Mouse (Mus musculus) central nervous system, embryonic 18 days (tissue): ENCODE results near the gene Mpzl2. TPM values are rescaled to one million over a fixed set of nuclear protein-coding genes. Genes with fewer than 3 reads are reported as not detected.

Experiments used
- polyA plus RNA-seq: library from polyadenylated mRNA; depleted of rRNA; stranded (reverse); fragments of >200 nt; gene quantifications from 2 replicates; pipeline ENCODE4 v1.2.3, GENCODE M21; 2012; rRNA removed

Gene Mpzl2
- 1.6 and 4.1 TPM in 2 replicates for polyA plus RNA-seq

DNA sequence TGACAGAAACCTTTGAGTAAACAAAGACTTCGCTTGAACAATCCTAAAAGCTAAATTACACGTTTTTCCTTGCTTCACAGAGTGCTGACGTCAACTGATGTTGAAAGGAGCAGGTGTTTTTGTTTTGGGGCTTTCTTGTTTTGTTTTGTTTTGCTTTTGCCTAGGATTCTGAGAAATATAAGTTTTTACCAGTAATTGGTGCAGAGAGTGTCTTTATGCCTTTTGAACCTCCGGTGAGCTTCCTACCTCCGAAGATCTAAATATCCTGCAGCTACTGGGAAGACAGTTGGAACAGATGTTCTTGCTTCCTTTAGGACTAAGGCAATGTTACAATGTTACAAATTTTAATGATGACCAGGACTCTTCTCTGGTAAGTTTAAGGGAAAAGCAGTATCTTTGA is at the start of gene Mpzl2:
Gene Mpzl2 (plus strand): TSS at position 301 of the 400 bp plus-strand sequence.

GRCm38 (mm10) chr9:45009180-45010078 is 30.2 kb upstream of the Mpzl2 start, which contains the start of gene Cd3e:
Cd3e (minus strand) TSS chr9:45009627.

DNA sequence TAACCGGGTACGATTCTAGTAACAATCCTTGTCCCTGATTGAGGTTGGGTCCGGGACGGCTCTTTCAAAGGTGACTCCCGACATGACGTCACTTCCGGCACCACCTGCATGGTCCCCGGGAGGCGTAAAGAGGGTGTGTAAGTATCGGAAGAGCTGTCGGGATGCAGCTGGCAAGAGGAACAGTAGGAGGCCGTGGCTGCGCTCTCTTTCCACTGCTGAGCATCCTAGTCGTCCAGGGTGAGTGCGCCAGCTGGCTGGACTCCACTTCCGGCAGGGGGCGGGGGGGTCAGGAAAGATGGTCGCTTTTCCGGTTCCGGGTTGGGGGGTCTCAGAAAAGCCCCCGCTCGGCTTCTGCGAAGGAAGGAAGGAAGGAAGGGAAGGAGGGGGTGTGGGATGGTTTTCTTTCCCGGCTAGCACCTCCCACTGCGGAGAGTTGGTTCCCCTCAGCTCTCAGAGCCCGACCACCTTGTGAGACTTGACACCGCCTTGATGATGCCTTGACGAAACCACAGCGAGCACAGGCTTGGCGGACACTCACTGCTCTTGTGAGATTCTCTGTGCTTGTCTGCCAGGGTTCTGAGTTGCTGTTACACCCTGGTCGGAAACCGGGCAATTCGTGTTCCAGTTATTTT is 15.6 kb downstream of the Mpzl2 start, which contains the start of gene Mpzl3:
Gene Mpzl3 (plus strand): TSS at position 105 of the 632 bp plus-strand sequence.

DNA sequence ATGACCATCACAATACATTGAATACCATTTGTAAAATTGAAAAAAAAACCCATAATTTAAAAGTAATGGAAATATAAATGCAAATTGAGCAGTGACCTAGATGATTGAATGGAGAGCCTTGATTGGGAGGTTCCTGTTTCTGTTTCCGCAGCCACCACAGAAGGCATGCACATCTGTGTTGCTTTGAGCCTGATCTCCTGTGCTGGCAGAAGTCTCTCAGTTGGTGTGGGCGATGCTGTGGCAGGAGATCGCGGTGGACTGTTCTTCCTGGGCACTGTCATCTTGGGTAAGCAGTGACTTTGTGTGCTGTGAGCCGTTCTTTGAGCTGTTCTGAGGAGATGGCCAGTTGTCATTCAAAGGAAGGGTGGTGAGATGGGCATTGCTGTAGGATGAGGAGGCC is 39.4 kb downstream of the Mpzl2 start, which contains the start of gene Jaml:
Gene Jaml (plus strand): TSS at position 173 of the 400 bp plus-strand sequence.

Other genes starting within 250 kb of the Mpzl2 start
- gene Tmem25, start 240.5 kb upstream of the Mpzl2 start, polyA plus RNA-seq, result 37.2 and 38.0 TPM in 2 replicates
- gene Ttc36, start 236.7 kb upstream of the Mpzl2 start, polyA plus RNA-seq, result 0.95 and 1.4 TPM in 2 replicates
- 24.3 and 28.4 TPM in 2 replicates for gene Kmt2a, start 158.5 kb upstream of the Mpzl2 start, polyA plus RNA-seq
- 674 and 804 TPM in 2 replicates for gene Atp5l, start 119.1 kb upstream of the Mpzl2 start, polyA plus RNA-seq
- 26.6 and 29.3 TPM in 2 replicates for gene Ube4a, start 74.2 kb upstream of the Mpzl2 start, polyA plus RNA-seq
- not detected in 2 replicates for gene Cd3g, start 59.4 kb upstream of the Mpzl2 start, polyA plus RNA-seq
- not detected in 2 replicates for gene Cd3d, start 58.0 kb upstream of the Mpzl2 start, polyA plus RNA-seq
- gene Cd3e, start 30.2 kb upstream of the Mpzl2 start, polyA plus RNA-seq, result not detected in 2 replicates
- gene Mpzl3, start 15.4 kb downstream of the Mpzl2 start, polyA plus RNA-seq, result 0.90 and 1.2 TPM in 2 replicates
- gene Jaml, start 39.4 kb downstream of the Mpzl2 start, polyA plus RNA-seq, result 0.07 and 0.17 TPM in 2 replicates
- 10.3 and 10.8 TPM in 2 replicates for gene Scn2b, start 78.0 kb downstream of the Mpzl2 start, polyA plus RNA-seq
- 0.38 and 0.80 TPM in 2 replicates for gene Scn4b, start 98.6 kb downstream of the Mpzl2 start, polyA plus RNA-seq
- gene BC049352, start 142.2 kb downstream of the Mpzl2 start, polyA plus RNA-seq, result 0.32 and 0.51 TPM in 2 replicates
- gene Tmprss4, start 164.3 kb downstream of the Mpzl2 start, polyA plus RNA-seq, result 0.14 TPM in 1 of 2 replicates, not detected in the other
- 0.63 and 0.83 TPM in 2 replicates for gene Il10ra, start 229.3 kb downstream of the Mpzl2 start, polyA plus RNA-seq